Mouse (Mus musculus): Measurements from ENCODE around the gene Mmp28.

Mmp28 gene

DNA sequence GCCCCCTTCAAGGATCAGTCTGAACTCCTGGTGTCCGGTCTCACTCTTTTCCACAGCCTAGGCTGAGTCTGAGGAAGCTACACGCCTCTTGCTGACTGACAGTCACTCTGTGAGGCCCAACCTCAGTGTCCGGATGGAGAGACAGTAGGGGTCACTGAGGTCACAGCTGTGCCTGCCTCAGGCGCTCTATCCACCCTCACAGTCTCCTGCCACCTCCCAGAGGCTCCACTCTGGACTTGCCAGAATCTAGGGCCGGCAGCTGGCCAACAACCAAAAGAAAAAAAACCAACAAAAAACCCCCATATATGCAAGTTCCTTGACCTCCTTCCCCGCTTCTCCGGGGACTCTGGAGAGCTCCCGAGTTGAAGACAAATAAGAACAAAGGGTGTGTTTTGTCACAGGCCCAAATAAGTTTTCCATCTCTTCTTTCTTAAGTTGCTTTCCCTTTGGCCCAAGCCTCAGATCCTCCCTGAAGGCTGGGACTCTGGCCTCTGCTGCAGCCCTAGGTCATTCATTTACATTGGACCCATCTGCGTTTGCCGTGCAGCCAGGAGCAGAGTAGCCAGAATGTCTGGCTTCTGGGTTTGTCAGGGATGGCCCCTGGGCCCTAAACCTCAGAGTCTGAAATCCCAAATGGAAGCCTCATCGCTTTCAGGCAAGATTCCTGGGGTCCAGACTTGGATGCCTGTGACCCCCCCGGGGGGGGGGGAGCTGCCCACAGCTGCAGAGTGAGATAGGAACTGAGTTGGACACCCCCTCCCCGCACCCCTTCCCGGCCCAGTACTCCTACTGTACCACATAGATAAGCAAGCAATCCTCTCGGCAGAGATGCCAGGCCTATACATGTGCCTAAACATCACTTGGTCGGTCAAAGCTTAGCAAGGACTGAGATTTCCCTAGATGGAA lies 14.6 kb downstream of the Mmp28 start:
- no peak for DNase-seq (ENCODE audit: low spot score)

DNA sequence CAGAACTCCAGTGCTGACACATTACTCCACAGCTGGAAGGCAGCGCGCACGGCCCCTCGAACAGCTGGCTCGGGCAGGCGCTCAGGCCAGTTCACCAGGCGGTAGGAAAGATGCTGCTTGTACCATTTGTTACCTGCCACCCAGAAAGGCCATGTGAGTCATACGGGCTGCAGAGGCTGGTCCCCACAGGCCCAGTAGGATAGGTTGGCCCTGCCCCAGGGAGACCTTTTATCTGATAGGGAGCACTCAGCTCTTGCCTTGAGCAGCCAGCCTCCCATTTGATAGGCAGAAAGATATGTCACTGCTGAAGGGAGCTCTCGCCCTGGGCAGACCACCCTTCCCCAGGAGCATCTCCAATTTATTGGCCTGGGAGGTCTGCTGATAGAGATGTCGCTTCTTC lies 15.3 kb downstream of the Mmp28 start:
- DNase-seq (ENCODE audit: low spot score), result no peak

DNA sequence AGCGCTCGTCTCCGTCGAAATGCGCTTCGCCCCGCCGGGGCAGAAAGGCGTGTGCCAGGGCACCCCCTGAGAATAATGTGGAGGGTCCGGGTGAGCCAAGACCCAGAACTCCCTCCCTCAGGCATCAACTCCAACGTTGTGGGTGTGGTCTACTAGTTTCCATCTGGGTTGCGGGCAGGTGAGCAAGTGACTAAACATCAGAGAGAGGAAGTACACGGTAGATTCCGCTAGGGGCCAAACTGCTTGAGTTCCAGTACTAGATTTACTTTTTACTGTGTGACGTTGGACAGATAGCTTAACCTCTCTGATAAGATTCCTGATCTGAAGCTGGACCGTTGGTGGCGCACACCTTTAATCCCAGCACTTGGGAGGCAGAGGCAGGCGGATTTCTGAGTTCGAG lies 17.9 kb downstream of the Mmp28 start:
- no peak for DNase-seq (ENCODE audit: low spot score)

DNA sequence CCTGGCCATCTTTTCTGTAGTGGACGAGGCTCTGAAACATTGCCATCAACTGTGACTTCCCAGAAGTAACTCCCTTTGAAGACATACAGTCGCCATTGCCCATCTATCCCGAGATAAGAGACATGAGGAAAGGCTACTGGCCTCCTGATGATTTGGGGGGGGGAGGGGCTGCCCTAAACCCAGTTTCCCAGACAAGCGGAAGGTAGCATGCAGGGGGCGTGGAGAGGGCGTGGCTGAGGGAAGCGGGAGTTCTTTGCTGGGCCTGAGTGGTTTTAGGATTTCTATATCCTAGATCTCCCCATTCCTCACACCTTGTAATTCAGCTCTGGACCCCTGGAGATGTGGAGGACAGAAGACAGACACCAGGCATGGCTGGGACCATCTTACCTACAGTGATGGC lies 19.0 kb downstream of the Mmp28 start:
- no peak for DNase-seq (ENCODE audit: low spot score)

DNA sequence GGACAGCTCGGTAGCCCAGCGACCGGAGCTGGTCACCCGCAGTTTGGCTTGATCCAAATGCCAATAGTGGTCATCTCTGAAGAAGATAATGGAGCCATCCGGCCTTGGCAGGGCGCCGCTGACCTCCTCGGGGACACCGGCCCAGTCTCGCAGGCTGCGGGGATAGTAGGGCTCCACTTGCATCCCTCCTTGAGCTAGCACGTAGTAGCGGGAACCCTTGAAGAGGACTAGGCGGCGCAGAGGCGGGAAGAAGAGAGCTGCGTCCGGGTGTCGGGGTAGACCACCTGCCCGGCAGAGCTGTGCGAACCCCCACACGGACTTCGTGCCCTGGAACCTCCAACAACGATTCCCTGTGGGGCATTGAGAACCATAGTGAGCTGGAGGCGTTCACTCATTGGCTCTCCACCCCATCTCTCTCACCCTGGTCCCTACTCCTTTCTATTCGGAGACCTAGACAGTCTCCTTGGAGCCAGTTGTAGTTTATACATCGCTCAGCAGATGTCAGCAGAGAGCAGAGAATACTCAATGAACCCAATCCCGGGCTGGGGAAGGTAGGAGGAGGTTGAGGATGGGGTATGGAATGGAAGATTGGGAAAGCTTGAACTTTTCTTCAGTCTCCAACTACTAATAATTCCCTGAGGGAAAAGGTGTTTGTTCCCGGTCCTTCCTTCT lies 20.1 kb downstream of the Mmp28 start:
- no peak for DNase-seq (ENCODE audit: low spot score)

DNA sequence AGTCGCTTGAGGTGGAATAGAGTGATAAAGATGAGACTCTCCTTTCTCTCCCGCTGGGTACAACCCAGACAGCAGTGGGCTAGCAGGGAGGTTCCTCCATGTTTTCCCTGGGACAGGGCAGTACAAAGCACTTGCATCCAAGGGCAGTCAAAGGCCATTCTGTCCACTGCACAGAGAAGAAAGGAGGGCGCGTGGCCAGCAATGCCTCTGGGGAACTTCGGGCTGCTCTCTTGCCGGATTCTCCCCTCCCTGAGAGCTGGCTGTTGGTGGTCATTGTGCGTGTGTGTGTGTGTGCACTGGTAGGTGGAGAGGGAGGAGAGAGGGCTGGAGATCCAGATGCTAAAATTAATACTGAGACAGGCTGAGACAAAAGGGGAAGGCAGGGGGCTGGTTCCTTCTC lies 21.6 kb downstream of the Mmp28 start:
- DNase-seq (ENCODE audit: low spot score), result no peak

DNA sequence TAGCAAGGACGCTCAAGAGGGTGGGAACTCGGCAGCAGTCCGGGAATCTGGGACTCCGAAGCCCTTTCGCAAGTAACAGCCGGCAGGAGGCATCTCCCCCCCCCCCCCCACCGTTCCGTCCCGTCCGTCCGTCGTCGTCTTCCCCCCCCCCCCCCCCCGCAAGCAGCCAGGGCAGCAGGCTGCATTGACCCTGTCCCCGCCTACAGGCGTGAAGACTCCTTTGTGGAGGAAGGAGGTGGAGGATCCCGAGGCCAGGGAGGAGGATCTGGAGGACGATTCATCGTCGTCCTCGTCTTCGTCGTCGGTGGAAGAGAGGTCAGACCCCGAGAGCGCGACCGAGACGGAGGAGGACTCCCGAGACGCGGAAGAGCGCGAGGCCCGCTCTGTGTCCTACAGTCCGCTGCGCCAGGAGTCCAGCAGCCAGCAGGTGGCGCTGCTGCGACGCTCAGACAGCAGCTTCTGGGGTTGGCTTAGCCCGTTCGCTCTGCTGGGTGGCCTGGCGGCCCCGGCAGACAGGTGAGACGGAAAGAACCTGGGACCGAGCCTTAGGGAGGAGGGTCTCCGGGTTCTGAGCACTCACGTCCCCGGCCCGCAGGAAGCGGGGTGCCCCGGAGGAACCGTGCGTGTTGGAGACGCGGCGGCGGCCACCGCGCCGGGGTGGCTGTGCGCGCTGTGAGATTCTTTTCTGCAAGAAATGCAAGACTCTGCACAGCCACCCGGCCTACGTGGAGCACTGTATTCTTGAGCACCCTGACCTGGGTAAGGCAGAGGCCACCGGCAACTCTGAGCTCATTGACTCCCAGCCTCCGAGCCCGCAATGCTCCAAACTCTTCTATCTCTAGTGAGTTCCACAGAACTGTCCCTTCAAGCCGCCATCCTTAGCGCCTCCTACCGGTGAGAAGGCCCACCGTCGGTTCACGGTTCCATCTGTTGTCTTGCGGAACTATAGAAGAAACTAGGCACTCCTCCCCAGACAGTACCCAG lies 22.5 kb downstream of the Mmp28 start:
- peak; percentile 81 for DNase-seq (ENCODE audit: low spot score)

DNA sequence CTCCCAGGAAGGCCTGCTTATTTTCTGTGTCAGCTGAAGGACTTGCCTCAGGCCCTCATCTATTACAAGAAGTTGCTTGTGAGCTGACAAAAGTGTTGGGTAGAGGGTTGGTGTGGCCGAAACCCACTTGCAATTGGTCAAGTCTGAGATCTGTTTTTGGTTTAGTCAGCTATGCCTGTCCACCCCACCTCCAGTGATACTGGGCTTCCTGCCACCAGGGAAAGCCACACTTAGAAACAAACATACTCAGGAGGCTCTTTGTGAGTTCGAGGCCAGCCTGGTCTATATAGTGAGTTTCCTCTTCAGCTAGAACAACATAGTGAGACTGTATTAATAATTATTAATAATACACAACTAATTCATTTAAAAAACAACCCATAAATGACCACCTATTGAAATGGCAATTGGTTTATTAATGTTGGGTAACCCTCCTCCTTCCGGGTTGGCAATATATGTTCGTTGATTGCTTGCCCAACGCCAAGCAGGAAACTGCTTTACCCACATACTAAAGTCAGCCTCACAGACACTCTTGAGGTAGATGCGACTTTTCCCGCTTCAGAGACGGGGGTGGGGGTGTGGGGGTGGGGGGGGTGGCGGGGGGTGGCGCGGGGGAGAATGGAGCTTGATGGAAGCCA lies 23.3 kb downstream of the Mmp28 start:
- no peak for DNase-seq (ENCODE audit: low spot score)

DNA sequence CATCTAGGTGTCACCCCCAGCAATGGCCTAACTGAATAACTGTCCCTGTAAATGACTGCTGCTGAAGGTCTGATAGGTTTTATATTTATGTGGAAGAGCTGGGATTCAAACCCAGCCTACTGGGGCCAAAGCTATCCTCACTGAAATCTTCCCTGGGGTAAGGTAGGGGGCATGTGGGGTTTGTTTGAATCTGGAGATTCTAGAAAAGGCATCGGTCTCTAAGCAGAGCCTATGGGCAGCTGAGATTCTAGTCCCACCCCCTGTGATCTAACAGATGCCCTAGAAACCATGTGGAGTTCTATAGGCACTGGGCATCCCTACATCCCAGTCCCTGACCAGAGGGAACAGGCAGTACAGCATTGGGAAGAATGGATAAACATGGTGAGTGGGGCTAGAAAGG lies 25.5 kb downstream of the Mmp28 start, which contains the start of gene 1700020L24Rik:
Gene 1700020L24Rik, plus strand, starts transcription at position 301 of the 400 bp plus-strand sequence.
- no peak for DNase-seq (ENCODE audit: low spot score)

DNA sequence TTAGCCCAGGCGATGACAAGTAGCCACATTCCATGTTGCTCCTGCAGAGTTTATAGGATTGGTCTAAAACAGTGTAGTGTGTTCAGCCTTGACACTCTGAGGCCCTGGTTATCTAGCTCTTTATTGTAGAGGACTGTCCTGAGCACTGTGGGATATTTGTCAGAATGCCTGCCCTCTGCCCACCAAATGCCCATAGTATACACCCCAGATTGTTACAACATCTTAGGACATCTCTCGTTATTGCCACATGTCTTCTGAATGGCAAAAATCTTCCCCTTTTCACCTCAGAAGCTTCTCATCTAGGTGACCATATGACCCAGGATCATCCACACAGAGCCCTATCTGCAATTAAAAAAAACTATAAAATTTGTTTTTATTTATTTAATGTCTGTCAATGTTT lies 30.3 kb downstream of the Mmp28 start:
- DNase-seq (ENCODE audit: low spot score), result no peak

DNA sequence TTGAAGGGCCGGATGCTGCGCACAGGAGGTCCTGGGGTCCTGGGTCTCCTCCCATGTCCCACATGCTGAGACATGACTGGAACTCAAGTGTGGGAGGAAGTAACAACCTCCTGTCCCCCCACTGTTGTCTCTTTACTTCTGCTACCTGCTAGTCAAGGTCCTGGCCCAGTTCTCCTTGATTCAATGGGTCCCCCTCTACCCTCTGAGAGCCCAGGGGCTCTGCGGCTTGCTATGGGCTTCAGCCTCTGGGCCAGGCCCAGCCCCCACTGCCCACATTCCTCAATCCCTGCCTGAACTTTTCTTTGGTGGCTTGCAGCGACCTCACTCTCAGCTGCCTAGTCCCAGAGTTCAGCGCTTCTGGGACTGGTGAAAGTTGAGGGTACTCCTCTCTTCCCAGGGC lies 33.5 kb downstream of the Mmp28 start, which contains the start of gene Gas2l2:
Gene Gas2l2, minus strand, starts transcription at position 101 of the 400 bp plus-strand sequence.
- no peak for DNase-seq (ENCODE audit: low spot score)

DNA sequence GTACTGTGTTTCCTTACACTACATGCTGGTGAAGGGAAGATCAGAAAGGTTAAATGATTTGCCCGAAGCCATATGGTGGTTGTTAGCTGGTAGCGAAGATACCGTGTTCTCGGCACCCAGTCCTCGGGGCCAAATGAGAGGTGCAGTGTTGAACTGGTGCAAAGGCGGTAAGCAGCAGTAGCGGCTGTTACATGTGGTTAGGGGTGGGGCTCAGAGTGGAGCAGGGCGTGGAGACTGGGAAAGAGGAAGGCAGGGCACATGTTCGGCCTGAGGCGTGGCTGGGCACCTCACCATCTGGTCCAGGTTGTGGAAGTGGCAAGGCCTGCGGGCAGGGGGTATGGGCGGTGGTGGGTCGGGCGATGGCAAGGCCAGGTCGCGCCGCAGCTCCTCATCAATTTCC lies 35.9 kb downstream of the Mmp28 start:
- DNase-seq (ENCODE audit: low spot score), result no peak

DNA sequence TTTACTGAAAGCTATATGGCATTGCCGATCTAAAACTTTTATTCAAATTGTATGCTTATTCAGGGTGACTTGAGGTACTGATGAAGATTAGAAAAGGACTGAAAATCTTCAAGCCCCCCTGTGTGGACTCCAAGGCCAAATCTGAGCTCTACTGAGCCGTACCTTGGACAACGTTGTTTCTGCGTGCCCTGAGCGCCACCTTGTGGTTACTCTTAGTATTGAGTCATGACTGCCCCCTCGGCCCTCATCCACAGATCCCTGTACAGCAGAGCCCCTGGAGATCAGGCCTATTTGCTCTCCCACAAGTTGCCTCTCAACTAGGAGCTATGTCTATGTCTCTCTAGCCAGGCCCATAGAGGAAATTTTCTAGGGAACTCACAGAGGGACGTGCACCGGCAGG lies 38.2 kb downstream of the Mmp28 start:
- peak; percentile 60 for DNase-seq (ENCODE audit: low spot score)

DNA sequence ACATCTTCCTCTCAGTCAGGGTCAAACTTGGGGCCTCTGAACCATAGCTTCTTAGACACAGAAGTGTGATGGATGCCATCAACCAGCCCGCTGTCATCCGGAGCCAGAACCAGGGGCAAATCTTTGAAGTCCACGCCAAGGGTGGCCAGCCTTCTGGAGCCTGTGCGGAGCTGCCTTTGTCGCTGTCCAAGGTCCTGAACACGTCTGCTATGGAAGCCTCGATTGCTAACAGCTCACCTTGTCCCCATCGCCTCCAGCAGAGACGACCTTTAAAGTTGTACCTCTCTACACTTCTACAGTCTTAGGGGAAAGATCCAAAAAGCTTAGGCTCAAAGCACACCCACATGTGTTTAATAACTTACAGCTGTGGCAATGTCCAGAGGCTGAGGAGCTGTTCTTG lies 41.6 kb downstream of the Mmp28 start:
- DNase-seq (ENCODE audit: low spot score), result peak; percentile 42

DNA sequence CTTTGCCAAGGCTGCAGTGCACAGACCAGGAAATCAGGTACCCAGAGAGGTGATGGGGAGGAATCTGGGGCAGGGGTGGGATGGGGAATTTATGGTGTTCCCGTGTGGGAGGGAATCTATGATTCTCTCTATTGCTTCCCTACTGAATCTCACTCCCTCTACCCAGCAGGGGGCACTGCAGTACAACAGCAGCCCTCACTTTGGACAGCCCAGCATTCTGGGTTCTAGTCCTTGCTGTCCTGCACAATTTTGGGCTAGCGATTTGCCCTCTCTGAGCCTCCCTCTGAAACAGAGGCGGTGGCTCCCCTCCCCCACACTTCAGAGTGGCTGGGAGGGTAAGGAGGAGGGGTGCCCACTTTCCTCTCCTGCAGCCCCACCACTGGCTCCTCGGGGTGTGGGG lies 42.5 kb downstream of the Mmp28 start:
- DNase-seq (ENCODE audit: low spot score), result no peak

DNA sequence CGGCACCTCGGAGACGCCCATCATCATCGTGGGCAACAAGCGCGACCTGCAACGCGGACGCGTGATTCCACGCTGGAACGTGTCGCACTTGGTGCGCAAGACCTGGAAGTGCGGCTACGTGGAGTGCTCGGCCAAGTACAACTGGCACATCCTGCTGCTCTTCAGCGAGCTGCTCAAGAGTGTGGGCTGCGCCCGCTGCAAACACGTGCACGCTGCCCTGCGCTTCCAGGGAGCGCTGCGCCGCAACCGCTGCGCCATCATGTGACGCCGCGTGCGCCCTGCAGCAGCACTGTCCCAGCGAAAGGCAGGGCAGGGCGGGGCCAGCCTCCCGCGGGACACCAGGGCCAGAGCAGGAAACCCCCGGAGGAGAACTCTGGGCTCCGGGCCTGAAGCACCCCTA lies 44.3 kb downstream of the Mmp28 start:
- DNase-seq (ENCODE audit: low spot score), result no peak

DNA sequence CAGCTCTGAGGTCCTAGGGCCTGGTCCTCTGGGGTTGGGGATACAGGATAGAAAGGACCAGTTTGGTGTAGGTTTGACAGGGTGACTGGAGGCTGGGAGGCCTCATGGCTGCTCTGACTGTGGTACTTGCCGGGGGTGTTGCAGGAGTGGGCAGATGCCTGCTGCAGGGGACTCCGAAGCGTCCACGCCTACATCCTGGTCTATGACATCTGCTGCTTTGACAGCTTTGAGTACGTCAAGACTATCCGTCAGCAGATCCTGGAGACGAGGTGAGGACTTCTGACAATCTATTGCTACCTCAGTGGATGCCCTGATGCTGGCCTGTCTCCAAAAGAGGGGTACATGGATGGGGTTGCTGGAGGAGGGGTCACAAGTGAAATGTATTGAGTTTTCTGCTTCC lies 45.2 kb downstream of the Mmp28 start:
- DNase-seq (ENCODE audit: low spot score), result no peak

DNA sequence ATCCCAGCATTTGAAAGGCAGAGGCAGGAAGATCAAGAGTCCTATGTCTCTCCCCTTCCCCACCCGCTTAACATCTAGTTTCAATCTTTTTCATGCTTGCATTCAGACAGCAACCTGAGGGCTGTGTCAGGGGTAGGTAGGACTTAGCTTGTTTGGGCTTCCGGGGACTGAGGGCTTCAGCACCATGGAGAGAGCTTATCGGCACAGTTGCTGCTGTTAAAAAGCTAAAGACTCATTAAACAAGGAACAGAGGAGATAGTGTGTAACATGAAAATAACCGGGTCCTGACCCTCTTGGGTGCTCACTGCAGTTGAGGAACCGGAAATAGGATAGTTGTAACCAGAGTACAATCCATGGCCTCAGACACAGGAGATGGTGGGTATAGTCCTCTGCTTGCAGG lies 45.8 kb downstream of the Mmp28 start:
- no peak for DNase-seq (ENCODE audit: low spot score)

DNA sequence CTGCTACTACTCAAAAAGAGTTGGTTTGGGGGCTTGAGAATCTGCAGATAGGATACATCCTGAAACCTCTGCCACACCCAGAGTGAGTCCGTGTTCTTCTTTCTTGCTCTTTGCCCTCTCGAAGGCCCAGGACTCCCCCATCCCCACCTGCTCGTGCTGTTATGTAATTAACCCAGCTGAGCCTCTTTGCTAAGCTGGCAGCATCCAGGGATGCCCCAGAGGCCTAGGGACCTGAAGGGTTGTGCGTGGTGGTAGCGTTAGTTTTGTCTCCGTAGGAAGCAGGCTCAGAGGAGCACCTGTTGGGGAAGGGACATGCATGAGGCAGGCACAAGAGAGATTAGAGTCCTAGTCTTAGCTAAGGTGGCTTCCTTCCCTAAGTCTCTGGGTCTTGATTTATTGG lies 52.4 kb downstream of the Mmp28 start:
- DNase-seq (ENCODE audit: low spot score), result no peak

DNA sequence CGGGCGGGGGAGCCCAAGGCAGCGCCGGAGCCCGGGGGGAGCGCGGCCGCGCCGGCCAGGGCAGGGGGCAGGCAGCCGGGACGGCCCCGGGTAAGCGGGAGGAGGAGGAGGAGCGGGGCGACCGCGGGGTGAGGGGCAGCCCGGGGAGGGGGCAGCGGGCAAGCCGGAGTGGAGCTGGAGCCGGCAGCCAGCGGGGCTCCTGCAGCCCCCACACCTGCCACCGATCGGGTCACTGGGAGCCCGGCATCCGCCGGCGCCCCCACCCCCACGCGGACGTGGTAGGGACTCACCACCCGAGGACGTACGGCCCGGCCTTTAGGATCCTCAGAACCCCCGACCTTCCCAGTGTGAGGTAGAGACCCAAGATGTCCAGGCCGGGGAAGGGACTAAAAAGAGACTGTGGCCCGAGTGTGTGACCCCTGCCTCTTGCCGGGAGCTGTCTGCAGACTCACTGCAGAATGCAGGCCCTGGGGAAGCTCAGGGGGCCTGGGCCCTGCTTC lies 53.0 kb downstream of the Mmp28 start:
- no peak for DNase-seq (ENCODE audit: low spot score)

DNA sequence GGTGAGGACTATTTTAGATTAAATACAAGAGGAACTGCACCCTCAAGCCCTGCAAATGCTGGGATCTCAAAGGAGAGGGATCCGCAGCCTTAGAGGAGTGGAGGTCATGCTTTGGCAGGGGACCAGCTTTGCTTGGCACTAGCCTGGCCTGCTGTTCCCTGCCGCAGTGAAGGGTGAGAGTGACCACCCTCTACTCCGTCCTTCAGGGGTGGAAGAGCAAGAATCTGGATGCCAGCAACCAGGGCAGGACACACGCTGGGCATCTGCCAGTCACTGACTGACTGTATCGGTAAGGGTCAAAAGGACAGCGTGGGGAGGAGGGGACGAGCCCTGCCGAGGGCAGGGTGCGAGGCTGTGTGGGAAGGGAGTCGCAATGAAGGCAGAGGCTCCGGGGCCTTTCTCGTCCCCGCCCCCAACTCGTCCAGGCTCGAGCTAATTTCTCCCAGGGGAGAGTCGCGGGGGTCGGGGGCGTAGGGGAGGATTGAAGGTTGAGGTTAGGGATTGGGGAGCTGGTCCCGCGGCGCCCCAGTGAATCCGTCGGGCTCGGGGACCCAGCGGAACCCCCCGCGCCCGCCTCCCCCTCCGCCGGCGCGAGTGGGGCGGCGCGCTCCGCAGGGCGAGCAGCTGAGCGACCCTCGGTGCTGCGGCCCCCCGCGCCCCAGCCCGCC lies 53.6 kb downstream of the Mmp28 start, which contains the start of gene Rasl10b:
Gene Rasl10b, plus strand, starts transcription at position 51 of the 668 bp plus-strand sequence.
- no peak for DNase-seq (ENCODE audit: low spot score)

Measured in spleen, adult 12 weeks (tissue).